Mouse (Mus musculus): ENCODE measurements at regions not wholly inside any gene's neighbourhood (a gene's known extent, or its start where the extent isn't known, plus 50 kb on each side); places are given as distances from the start of the nearest gene placed in this dataset.

DNA sequence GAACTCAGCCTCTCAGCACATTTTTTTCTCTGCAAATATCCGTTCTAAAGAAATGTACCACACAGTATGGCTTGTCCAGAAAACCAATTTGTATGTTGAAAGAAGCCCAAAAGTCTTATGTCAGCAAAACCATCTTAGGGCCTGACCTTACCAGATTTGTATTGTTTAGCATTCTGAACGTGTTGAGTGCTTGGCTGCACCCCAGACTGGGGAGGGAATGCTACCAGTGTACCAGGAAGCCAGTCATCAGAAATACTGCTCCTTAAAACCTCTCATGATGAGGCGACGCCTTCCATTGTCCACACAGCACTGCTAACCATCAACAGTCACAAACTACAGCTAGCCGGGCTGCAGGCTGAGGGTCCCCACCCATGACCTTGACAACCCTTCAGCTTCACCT lies 148.3 kb upstream of the Irx5 start:
- TF ChIP-seq CTCF (conservative IDR thresholded peaks at IDR 0.05; ENCODE audit: insufficient read depth, insufficient read length, low read depth, low read length): no peak
- TF ChIP-seq POLR2A (IDR thresholded peaks at IDR 0.05; ENCODE audit: low read depth, low read length): no peak

Measured in kidney, adult 2 months (tissue).